Mouse (Mus musculus): ENCODE measurements around the gene Ndufc1.

DNA sequence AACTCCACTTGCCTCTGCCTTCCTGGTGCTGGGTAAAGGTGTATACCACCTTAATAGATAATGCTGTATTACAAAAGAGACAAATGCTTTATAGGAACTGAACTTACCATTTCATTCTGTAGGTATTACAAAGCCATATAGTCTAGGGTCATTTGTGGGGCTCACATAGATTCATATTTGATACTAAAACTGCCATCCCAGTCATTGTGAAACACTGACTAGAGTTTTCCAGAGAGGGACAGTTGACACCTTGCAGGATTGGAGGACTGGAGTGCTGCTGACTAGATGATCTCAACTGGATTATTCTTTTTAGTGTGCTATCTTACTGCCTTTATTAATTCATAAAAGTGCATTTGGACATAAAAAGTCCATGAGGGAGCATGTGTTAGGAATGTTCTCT lies 16.6 kb upstream of the Ndufc1 start:
- TF ChIP-seq POLR2A (IDR thresholded peaks at IDR 0.05; ENCODE audit: low read depth, low read length), result no peak
- TF ChIP-seq CTCF (IDR thresholded peaks at IDR 0.05; ENCODE audit: extremely low read depth, insufficient read length, insufficient replicate concordance, low read depth, low read length), result no peak

Data from small intestine, adult 2 months (tissue).